Mouse (Mus musculus) forelimb bud, embryonic 11.5 days (tissue): ENCODE data around the gene Sbf2.
A peak's percentile ranks its signal among the peaks of the same experiment; 100 is the strongest.

Source experiments
- DNase-seq: peaks from one replicate; pipeline ENCODE4 v3.0.0-alpha.2; 2012; ENCODE audit warnings: low read depth, low spot score

Sbf2 gene

DNA sequence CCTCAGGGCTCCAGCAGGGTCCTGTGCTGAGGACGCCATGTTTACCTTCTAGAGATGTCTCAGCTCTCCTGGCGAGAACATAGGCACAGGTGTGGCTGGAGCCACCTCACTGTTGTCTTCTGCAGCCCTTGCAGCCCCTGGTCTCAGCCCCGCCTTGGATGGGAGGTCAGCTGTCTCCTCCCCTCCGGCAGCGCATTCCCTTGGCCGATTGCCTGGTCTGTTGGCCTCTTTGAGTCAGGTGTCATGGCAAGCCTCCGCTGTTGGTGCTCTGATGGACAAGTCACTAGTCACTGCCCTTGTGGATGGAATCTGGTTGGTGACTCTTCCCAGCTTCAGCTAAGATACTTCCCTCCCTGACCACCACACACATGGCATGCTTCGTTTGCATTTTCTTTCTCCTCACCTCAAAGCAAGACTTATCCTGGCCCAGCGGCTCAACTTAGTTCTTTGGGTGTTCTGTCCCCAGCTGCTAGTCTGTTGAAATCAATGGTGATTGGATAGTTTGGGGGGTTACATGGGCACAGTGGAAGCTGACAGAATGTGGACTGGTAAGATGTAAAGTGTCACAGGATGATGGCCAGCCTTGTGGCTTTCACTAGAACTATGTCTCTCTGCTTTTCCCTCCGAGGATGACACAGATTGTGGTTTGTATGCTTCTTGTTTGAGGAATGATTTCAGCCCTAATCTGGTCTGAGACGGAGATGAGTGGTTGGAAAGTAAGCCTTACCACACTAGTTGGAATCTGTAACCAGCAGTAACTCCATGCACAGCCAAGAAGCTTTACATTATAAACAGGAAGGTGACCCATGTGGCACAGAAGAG is 333.1 kb downstream of the Sbf2 start:
- no peak for DNase-seq

DNA sequence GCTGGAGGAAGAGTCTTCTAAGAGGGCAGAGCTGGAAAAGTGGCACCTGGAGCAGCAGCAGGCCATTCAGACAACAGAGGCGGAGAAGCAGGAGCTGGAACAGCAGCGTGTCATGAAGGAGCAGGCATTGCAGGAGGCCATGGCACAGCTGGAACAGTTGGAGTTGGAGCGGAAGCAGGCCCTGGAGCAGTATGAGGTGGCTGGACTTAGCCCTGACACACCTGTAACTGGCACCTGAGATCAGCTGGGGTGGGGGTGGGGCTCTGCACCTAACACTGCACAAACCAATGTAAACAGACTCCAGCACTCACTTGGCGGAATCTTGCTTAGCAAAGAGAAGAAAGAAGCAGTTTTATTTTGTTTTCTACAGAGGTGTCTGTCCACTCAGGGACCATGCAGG is 335.5 kb downstream of the Sbf2 start:
- no peak for DNase-seq

DNA sequence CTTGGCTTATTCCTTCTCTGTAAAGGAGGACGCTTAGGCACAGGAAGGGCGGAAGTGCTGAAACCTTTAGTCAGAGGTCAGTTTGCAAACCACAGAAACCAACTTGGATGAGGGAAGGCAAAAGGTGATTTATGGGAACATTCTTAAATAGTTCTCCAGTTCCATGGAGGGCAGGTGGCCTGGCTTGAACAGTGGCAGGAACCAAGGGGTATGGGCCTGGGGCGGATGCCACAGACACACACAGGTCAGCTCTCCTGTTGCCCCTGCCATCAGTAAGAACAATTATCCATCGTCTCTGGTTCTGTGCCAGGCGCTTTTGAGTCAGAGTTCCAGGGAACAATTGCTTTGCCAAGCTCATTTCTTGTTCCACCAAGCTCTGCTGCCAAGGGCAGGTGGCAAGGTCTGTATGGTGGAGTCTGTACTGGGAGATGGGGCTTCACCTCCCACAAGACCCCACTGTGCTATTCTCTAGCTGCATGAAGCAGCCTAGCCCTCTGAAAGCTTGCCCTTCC is 336.9 kb downstream of the Sbf2 start:
- no peak for DNase-seq

DNA sequence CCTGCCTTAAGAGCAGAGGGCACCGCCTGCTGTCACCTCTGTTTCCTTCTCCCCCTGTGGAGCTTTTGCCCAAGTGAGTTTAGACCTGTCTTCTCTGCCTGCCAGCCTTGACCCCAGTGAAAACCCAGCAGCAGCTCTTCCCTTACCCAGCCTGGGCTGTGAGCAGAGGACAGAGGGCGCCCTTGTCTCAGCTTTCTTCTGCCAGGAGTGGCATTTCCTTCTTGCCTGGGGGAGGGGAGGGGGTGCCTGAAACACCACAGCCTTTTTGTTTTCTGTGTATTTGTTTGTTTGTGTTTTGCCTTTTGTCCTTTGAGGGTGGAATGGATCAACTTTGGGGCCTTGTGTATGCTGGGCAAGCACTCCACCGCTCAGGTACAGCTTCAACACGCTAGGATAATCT is 342.3 kb downstream of the Sbf2 start:
- DNase-seq, result no peak

DNA sequence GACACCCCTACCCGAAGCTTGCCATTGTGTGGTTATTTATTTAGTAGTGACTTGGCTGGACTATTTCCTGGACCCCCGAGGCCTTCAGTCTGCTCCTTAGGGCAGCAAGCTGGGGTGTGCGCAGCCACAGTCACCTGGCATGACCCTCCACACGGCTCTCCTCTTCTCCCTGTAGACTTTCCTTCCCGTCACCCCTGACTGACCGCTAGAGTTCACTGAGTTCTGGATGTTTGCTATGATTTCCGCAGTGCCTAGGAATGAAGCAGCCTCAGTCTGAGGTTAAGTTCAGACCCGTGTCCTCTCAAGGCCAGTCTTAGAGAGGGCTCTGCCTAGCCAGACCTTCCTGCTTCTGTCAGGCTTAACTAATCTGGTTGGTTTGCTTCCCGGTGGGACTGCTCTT is 342.9 kb downstream of the Sbf2 start:
- DNase-seq, result no peak

DNA sequence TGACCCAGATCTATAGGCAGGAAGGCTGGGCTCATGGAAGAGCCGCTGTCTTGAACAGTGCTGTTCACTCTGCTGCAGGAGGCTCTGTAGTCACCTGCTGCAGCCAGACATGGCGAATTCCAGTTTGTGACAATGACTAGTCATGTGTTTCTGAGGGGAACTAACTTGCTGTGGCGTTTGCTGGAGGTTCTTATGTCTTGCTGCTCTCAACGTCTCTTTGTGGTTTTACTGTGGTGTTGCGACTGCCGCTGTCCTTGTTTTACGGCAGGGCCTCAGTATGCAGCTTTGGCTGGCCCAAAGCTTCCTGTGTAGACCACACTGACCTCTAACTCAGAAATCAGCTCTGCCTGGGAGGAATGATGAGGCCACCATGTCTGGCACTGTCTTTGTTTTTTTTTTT is 344.3 kb downstream of the Sbf2 start:
- DNase-seq, result no peak

DNA sequence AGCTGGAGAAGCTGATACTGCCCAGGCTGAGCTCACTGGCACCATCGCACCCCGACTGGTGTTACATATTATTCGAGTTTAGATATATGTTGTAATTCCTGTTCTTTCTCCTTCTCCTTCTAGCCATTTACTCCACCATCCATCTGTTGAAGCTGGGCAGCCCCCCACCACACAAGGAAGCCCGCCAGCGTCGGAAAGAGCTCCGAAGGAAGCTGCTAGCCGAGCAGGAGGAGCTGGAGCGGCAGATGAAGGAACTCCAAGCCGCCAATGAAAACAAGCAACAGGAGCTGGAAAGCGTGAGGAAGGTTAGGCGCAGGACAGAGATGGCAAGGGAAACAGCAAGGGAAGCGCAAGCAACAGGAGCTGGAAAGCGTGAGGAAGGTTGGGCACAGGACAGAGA is 344.9 kb downstream of the Sbf2 start:
- no peak for DNase-seq

DNA sequence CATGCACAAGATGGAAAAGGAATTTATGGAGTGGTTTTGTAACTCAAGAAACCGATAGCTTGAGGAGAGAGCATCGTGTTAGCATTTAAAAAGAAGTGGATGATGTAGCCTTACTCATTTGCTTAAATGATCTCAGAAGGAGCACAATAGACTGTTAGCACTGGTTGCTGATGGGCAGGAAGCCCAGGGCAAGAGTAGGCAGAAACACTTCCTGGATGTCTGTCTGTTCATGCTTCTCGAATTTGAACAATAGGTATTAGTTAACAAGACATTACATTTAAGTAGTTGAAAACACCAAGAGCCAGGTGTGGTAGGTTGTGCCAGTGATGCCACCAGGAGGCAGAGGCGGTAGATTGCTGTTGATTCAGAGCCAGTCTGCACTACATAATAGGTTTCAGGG is 346.2 kb downstream of the Sbf2 start:
- DNase-seq, result no peak

DNA sequence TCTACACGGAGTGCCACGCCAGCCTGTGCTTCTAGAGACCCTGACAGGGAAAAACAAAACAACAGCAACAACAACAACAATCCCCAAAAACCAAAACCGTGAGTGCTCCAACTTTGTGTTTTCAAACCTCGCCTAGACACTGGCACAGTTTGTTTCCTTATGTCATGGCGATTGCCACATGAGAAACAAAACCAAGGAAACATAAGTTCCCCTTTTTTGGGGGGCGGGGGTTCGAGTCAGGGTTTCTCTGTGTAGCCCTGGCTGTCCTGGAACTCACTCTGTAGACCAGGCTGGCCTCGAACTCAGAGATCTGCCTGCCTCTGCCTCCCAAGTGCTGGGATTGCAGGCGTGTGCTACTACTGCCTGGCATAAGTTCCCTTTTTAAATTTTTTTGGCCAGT is 346.7 kb downstream of the Sbf2 start:
- DNase-seq, result no peak

DNA sequence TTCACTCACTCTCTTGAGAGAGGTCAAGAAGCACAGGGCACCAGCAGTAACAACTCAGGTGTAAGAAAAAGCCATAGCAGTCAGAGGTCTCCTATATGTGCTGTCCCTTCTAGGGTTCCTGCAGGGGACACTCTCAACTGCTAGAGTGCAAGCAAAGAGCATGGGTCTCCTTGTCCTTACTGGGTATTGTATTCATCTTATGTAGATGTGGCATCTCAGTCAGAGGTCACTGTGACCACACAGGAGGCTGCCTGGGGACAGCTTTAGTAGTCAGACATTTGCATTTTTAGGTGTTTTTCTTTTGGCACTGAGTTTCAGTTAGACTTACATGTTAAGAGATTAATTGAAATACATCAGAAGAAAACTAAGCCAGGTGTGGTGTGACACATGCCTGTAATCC is 347.7 kb downstream of the Sbf2 start:
- DNase-seq, result no peak

DNA sequence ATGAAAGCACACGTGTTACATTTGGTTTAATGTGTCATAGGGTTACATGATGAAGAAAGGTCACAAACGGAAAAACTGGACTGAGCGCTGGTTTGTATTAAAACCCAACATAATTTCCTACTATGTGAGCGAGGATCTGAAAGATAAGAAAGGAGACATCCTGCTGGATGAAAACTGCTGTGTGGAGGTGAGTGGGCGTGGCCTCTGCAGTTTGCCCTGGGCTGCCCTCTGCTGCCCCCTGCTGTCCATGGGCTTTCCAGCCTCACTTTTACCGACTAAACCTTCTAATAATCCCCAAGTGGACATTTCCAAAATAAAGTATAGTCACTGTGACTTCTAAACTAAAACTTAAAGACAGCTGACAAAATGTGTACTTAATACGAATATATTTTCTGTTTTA is 348.9 kb downstream of the Sbf2 start:
- peak; percentile 70 for DNase-seq

DNA sequence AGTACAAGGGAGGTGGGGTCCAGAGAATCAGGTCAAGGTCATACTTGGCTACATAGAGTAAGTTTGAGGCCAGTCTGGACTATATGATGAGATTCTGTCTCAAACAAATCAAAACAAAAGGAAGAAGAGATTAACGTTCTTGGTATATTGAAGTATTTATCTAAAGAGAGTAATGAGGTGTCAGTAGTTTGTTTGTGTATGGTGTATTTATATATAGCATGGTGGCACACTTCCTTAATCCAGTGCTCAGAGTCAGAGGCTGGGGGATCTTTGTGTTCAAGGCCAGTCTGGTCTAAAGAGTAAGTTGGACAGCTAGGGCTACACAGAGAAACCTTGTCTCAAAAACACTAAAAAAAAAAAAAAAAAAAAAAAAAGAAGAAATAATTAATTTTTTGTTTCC is 351.2 kb downstream of the Sbf2 start:
- no peak for DNase-seq

DNA sequence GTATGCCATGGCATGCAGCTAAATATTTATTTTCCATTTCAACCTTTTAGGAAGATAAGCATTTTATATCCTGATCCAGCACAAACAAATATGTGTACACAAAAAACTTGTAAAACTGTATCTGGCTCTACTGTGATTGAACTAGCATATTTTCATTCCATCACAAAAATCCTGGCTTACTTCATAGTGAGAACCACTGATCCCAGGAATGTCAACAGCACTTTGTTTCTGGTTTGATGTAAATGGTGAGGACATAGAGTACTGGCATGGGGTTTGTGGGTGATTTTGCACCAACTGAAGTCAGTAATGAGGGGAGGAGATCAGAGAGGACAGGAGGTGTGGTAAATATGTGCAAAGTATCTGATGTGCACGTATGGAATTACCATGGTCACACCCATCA is 352.1 kb downstream of the Sbf2 start:
- DNase-seq, result no peak

DNA sequence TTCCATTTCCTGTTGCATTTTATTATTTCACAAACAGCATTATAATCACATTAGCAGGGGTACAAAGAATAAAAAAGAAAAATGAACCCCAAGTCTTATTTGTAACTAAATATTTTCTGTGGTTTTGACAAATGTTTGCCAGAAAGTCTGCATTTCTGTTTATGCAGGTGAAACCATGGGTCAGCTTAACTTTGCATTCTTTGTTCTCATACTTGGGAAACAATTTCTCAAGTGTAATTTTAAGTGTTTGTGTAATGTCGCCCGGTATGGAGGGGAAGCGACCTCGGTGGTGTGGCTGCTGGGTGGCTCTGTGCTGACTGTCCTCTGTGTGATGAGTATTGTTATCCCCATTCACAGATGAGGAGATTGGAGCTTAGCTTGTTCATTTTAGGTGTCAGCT is 352.9 kb downstream of the Sbf2 start:
- DNase-seq, result no peak

DNA sequence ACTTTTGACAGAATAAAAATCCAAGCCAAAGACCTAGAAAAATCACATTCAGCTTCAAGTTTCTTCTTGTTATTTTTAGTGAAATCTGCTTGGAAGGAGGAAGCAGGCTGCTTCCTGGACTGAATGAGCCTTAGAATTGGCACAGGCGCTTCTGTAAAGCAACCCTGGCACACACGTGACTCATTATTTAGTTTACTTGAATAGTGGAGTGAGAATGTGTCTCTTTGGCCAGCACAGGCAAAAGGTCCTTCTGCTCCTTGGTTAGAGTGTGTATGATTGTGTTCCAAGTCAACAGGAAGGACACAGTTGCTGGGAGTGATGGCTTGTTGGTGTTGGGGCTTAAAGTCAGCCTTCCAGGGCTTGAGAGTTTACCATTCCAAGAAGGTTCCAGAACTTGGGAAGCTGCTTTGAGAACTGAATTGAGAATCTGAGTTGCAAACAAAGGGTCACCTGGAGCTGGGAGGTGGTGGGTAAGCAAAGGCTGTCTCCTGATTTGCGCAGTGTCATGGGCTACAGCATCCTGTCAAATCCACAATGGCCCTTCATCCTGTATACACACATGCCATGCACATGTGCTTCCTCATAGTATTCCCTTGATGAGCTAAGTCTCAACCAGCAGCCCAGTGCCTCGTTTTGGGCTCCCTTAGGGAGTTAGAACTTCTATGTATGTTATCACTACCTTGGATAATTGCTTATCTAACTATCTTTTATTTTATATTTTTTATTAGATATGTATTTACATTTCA is 354.6 kb downstream of the Sbf2 start:
- DNase-seq, result no peak

DNA sequence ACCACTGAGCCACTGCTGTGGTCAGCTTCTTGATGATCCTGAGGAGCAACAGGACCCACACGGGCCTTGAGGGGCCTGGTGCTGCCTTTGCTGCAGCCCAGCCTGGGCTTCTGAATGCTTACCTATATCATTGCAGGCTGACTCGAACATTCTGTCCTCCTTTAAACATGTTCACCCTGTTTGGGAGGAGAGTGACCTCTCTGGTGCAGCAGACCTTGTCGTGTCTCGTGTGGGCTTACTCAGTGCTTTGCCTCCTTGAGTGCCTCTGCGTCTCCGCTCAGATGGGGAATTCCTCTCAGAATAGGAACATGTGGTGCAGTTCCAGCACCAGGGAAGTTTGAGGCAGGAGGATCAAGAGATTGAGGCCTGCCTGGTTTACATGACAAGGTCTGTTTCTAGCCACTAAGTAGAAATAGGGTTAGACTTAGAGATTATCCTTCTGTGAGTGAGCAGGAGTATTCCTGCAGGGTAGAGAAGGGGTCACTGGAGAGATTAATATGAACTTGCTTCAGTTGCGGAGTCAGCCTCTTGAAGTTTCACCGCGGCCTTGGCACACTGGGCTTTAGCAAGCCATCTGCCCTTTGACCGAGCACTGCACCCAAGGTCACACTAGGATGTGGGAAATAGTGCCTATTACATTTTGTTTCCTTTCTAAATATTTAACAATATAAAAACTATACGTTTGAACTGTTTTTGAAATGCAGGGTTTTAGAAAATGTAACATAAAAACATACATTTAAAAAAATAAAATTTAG is 356.3 kb downstream of the Sbf2 start:
- DNase-seq, result no peak
